Mouse (Mus musculus) midbrain, embryonic 11.5 days (tissue): ENCODE measurements around the gene Olfr592. TPM values are rescaled to one million over a fixed set of nuclear protein-coding genes. Genes with fewer than 3 reads are reported as not detected.
"Not testable (repeated sequence)": the region's sequence is repeated elsewhere in the genome, so short reads cannot be mapped to it uniquely, and the experiment has no call there.

Source experiments
- ATAC-seq: fragments of 200-750 bp; cut with Nextera tagmentation; 2 replicates; pipeline ENCODE4 v1.8.0; 2017; ENCODE audit warnings: moderate TSS enrichment, moderate library complexity; ENCODE audit not compliant: low FRiP score
- DNase-seq: peaks from one replicate; pipeline ENCODE4 v3.0.0; 2015; ENCODE audit warnings: low spot score; ENCODE audit errors: missing footprints
- H3K27ac ChIP-seq: fragments of 300-500 bp; sonication (generic); 2 replicates; pipeline ENCODE4 v1.5.1; 2014; ENCODE audit warnings: low read depth, low read length
- H3K27me3 ChIP-seq: fragments of 300-500 bp; sonication (generic); 2 replicates; pipeline ENCODE4 v1.6.1; 2014; ENCODE audit warnings: mild to moderate bottlenecking, low read length, moderate library complexity, mixed read lengths; ENCODE audit not compliant: control insufficient read depth, insufficient read depth
- H3K36me3 ChIP-seq: fragments of 300-500 bp; sonication (generic); 2 replicates; pipeline ENCODE4 v1.6.1; 2014; ENCODE audit warnings: mild to moderate bottlenecking, low read length, moderate library complexity, mixed read lengths; ENCODE audit not compliant: control insufficient read depth, insufficient read depth
- H3K4me1 ChIP-seq: fragments of 300-500 bp; sonication (generic); 2 replicates; pipeline ENCODE4 v1.6.1; 2014; ENCODE audit warnings: low read length; ENCODE audit not compliant: control insufficient read depth, insufficient read depth
- H3K4me2 ChIP-seq: fragments of 300-500 bp; sonication (generic); 2 replicates; pipeline ENCODE4 v1.6.1; 2014; ENCODE audit warnings: mild to moderate bottlenecking, moderate library complexity
- H3K4me3 ChIP-seq: fragments of 300-500 bp; sonication (generic); 2 replicates; pipeline ENCODE4 v1.5.1; 2014; ENCODE audit warnings: low read depth, low read length
- H3K9ac ChIP-seq: fragments of 300-500 bp; sonication (generic); 2 replicates; pipeline ENCODE4 v1.6.1; 2014; ENCODE audit warnings: low read length
- H3K9me3 ChIP-seq: fragments of 300-500 bp; sonication (generic); 2 replicates; pipeline ENCODE4 v1.6.1; 2016; ENCODE audit warnings: low read length; ENCODE audit not compliant: control insufficient read depth
- WGBS: fragments of 180-500 bp; shearing (Covaris S2); extraction: QIAGEN DNeasy Blood & Tissue Kit; methylation state at CpG from one replicate; pipeline ENCODE4 v1.1.7; 2014; 5-methylcytosine and 5-hydroxymethylcytosine counted together
- polyA plus RNA-seq: library from polyadenylated mRNA; unstranded; fragments of >200 nt; fragmentation: Nextera tagmentation; extraction: Ambion mirVana; gene quantifications from 2 replicates; pipeline ENCODE4 v1.2.1, GENCODE M21; 2014

Olfr592 gene
- polyA plus RNA-seq = not detected in 2 replicates

GRCm38 (mm10) chr7:103184503-103184902 is at the start of gene Olfr592:
TSS of gene Olfr592 (plus strand) at chr7:103184803.
- H3K4me1 ChIP-seq, H3K27ac ChIP-seq, H3K4me3 ChIP-seq, ATAC-seq, H3K9me3 ChIP-seq, H3K9ac ChIP-seq, H3K4me2 ChIP-seq, H3K27me3 ChIP-seq, DNase-seq, H3K36me3 ChIP-seq: not testable (repeated sequence)
- 68% methylated on average over 1 of the region's 1 CpGs for WGBS

GRCm38 (mm10) chr7:103140579-103140978 is 44.0 kb upstream of the Olfr592 start, which contains the start of gene Olfr588-ps1:
TSS of gene Olfr588-ps1 (plus strand) at chr7:103140879.
- Histone ChIP-seq H3K4me2 (no peak within 1 kb of the TSS), H3K27me3 (no peaks in the 10 kb centered on the region), H3K36me3 (no peaks in the 10 kb centered on the region), H3K9ac (no peak within 1 kb of the TSS), H3K27ac (no peak within 1 kb of the TSS), H3K9me3 (no peaks in the 10 kb centered on the region), H3K4me1 (no peaks in the 10 kb centered on the region), H3K4me3 (no peak within 1 kb of the TSS)
- ATAC-seq = no peak
- no peak for DNase-seq
- WGBS = 83% methylated on average over 1 of the region's 1 CpGs

- WGBS = 74% methylated on average over 2 of the region's 2 CpGs
These were observed 28.3 kb upstream of the Olfr592 start, which contains the start of gene Olfr589 for GRCm38 (mm10) chr7:103156256-103156655. TSS of gene Olfr589 (minus strand) at chr7:103156356.

GRCm38 (mm10) chr7:103169697-103170096 is 14.9 kb upstream of the Olfr592 start:
- no peaks in the 10 kb centered on the region for H3K27me3 ChIP-seq
- WGBS = 85% methylated on average over 5 of the region's 5 CpGs
- no peak for DNase-seq
- ATAC-seq = no peak
- no peak overlapping the region for H3K9ac ChIP-seq
- no peak overlapping the region for H3K4me2 ChIP-seq
- no peaks in the 10 kb centered on the region for H3K4me1 ChIP-seq
- H3K36me3 ChIP-seq = no peaks in the 10 kb centered on the region
- H3K9me3 ChIP-seq = no peaks in the 10 kb centered on the region
- H3K4me3 ChIP-seq = no peak overlapping the region
- H3K27ac ChIP-seq = no peak overlapping the region

More at GRCm38 (mm10) chr7:103156256-103156655, 28.3 kb upstream of the Olfr592 start, which contains the start of gene Olfr589:
- DNase-seq (no peak), ATAC-seq (no peak)
- Histone ChIP-seq H3K9ac (no peak within 1 kb of the TSS), H3K4me1 (no peaks in the 10 kb centered on the region), H3K27ac (no peak within 1 kb of the TSS), H3K27me3 (no peaks in the 10 kb centered on the region), H3K4me3 (no peak within 1 kb of the TSS), H3K36me3 (no peaks in the 10 kb centered on the region), H3K9me3 (no peaks in the 10 kb centered on the region), H3K4me2 (no peak within 1 kb of the TSS)

GRCm38 (mm10) chr7:103178240-103178639 is 6.4 kb upstream of the Olfr592 start, which contains the start of gene Olfr591:
TSS of gene Olfr591 (minus strand) at chr7:103178340.
- WGBS = 77% methylated on average over 1 of the region's 1 CpGs
- H3K9me3 ChIP-seq = no peaks in the 10 kb centered on the region; the same call in 1 of the 2 replicates
- no peak within 1 kb of the TSS for H3K27ac ChIP-seq
- H3K27me3 ChIP-seq = no peaks in the 10 kb centered on the region
- ATAC-seq = no peak
- H3K4me2 ChIP-seq = no peak within 1 kb of the TSS
- no peaks in the 10 kb centered on the region for H3K36me3 ChIP-seq
- no peaks in the 10 kb centered on the region for H3K4me1 ChIP-seq
- no peak for DNase-seq
- no peak within 1 kb of the TSS for H3K4me3 ChIP-seq
- H3K9ac ChIP-seq = no peak within 1 kb of the TSS

GRCm38 (mm10) chr7:103211562-103211961 is 27.0 kb downstream of the Olfr592 start, which contains the start of gene Olfr593:
TSS of gene Olfr593 (plus strand) at chr7:103211862.
- WGBS = 73% methylated on average over 1 of the region's 1 CpGs
- Histone ChIP-seq H3K4me2 (no peak within 1 kb of the TSS), H3K4me3 (no peak within 1 kb of the TSS), H3K36me3 (no peaks in the 10 kb centered on the region), H3K9ac (no peak within 1 kb of the TSS), H3K27ac (no peak within 1 kb of the TSS), H3K27me3 (no peaks in the 10 kb centered on the region), H3K9me3 (no peaks in the 10 kb centered on the region), H3K4me1 (no peaks in the 10 kb centered on the region)
- no peak for DNase-seq
- no peak for ATAC-seq

GRCm38 (mm10) chr7:103212050-103212449 is 27.4 kb downstream of the Olfr592 start:
- WGBS = 90% methylated on average over 5 of the region's 5 CpGs
- H3K4me3 ChIP-seq = not testable (repeated sequence)

GRCm38 (mm10) chr7:103216696-103217095 is 32.1 kb downstream of the Olfr592 start, which contains the start of gene Olfr594:
TSS of gene Olfr594 (plus strand) at chr7:103216996.
- DNase-seq = no peak
- Histone ChIP-seq H3K36me3 (no peaks in the 10 kb centered on the region), H3K27ac (no peak within 1 kb of the TSS), H3K4me1 (no peaks in the 10 kb centered on the region), H3K4me2 (no peak within 1 kb of the TSS), H3K9ac (no peak within 1 kb of the TSS), H3K4me3 (no peak within 1 kb of the TSS), H3K9me3 (no peaks in the 10 kb centered on the region), H3K27me3 (no peaks in the 10 kb centered on the region)
- ATAC-seq = no peak

More at GRCm38 (mm10) chr7:103212050-103212449, 27.4 kb downstream of the Olfr592 start:
- H3K4me1 ChIP-seq, DNase-seq, H3K4me2 ChIP-seq, H3K36me3 ChIP-seq, ATAC-seq, H3K27ac ChIP-seq, H3K27me3 ChIP-seq, H3K9me3 ChIP-seq, H3K9ac ChIP-seq: not testable (repeated sequence)
